Mouse (Mus musculus): ENCODE results near the gene Plekha7. TPM values are rescaled to one million over a fixed set of nuclear protein-coding genes. Genes with fewer than 3 reads are reported as not detected.

Plekha7 gene
- 18.7 and 24.3 TPM in 2 replicates for polyA plus RNA-seq (2015; fragmentation: Nextera tagmentation; extraction: Ambion mirVana)

DNA sequence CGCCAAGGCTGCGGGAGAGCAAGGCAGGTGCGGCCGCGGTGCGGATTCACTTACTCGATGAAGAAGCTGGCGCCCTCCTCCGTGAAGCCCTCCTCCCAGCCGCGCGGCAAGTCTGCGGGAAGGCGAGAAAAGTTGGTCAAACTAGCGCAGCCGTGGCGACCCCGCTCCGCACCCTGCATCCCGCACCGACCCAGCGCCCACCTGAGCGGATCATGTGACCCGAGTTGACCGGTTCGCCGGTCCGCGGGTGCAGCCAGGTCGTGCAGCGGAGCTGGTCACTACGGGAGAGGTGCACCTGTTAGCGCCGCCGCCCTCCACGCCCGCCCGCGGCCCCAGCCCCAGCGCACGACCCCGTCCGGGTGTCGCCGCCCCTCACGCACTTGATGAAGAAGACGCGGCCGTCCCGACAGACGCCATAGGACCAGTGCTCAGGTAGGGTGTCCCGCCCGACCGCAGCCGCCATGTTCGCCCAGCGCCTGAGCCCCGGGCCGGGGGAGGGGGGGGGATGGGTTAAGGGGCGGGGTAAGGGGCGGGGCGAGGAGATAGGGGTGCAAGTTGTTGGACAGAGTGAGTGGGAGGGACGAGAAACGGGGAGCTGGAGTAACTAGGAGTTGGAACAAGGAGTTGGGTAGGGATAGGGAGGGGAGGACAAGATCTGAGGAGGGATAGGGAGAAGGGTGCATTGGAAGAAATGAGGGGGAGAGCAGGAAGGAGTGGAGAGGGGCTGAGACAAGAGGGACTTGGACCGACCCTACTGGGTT is at the start of gene Plekha7:
Gene Plekha7 (minus strand): TSS at position 506 of the 761 bp plus-strand sequence.
- H3K27ac ChIP-seq (ENCODE audit: low read length), result peak within 1 kb of the TSS; percentile 91
- H3K9me3 ChIP-seq (ENCODE audit: control insufficient read depth, low read length), result no peaks in the 10 kb centered on the region
- ATAC-seq, result peak; percentile 89
- H3K4me1 ChIP-seq (ENCODE audit: control insufficient read depth, insufficient read depth, low read length), result peaks cover 5% of the 10 kb centered on the region; the same call in 1 of the 2 replicates
- WGBS, result under 1% methylated on average over 64 of the region's 65 CpGs
- H3K36me3 ChIP-seq (ENCODE audit: control insufficient read depth, insufficient read depth, low read length), result no peaks in the 10 kb centered on the region
- H3K4me3 ChIP-seq (ENCODE audit: low read length), result peak within 1 kb of the TSS; percentile 80
- H3K4me2 ChIP-seq (ENCODE audit: low read depth, low read length), result peak within 1 kb of the TSS; percentile 94
- H3K27me3 ChIP-seq (replicated peaks; ENCODE audit: control insufficient read depth, insufficient read depth, low read length), result 0 out of 2 replicates have a peak, but pooled peaks cover 6% of the 10 kb centered on the region
- H3K9ac ChIP-seq (ENCODE audit: low read depth, low read length), result peak within 1 kb of the TSS; percentile 73

DNA sequence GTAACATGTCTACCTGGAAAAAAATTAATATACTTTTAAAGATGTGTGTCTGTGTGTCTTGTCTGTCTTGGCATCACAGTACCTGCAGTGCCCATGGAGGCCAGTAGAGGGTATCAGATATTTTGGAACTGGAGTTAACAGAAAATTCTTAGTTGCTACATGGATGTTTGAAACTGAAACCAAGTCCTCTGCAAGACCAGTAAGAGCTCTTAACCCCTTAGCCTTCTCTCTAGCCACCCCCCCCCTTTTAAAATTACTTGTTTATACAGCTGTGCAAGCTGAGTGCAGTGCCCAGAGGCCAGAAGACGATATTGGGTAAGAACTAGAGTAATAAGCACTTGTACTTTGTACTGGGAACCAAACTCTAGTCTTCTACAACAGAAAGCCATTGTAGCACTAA is 28.1 kb upstream of the Plekha7 start:
- ATAC-seq, result peak; percentile 68
- peak overlapping the region; percentile 24; the same call in 1 of the 2 replicates for H3K4me2 ChIP-seq (ENCODE audit: low read depth, low read length)
- WGBS, result 24% methylated on average over 1 of the region's 1 CpGs

DNA sequence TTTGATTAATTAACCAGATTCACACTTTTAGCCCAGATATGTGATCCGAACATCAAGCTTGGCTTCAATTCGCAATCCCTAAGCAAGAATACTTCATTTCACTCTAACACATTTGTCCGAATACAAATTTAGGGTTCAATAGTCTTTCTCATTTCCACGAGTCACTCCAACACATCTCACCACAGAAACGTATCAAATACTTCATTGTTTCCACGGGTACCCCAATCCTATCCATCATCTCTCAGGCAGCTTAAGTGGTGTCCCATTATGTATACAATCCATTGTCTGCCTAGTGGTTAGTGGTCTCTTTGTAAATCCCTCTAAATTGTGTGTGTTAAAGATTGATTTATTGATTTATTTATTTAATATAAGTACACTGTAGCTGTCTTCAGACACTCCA is 27.0 kb upstream of the Plekha7 start:
- Histone ChIP-seq H3K9me3 (ENCODE audit: control insufficient read depth, low read length) (no peaks in the 10 kb centered on the region), H3K27ac (ENCODE audit: low read length) (no peak overlapping the region), H3K27me3 (replicated peaks; ENCODE audit: control insufficient read depth, insufficient read depth, low read length) (no peaks in the 10 kb centered on the region), H3K9ac (ENCODE audit: low read depth, low read length) (no peak overlapping the region), H3K4me1 (ENCODE audit: control insufficient read depth, insufficient read depth, low read length) (peaks cover 8% of the 10 kb centered on the region), H3K36me3 (ENCODE audit: control insufficient read depth, insufficient read depth, low read length) (peaks cover 9% of the 10 kb centered on the region), H3K4me3 (ENCODE audit: low read length) (no peak overlapping the region), H3K4me2 (ENCODE audit: low read depth, low read length) (peak overlapping the region; percentile 68; the same call in 1 of the 2 replicates)
- WGBS, result 64% methylated on average over 6 of the region's 6 CpGs
- no peak for ATAC-seq

More for the DNA sequence above, 28.1 kb upstream of the Plekha7 start:
- peaks cover 6% of the 10 kb centered on the region for H3K36me3 ChIP-seq (ENCODE audit: control insufficient read depth, insufficient read depth, low read length)
- H3K4me3 ChIP-seq (ENCODE audit: low read length), result no peak overlapping the region
- no peaks in the 10 kb centered on the region for H3K9me3 ChIP-seq (ENCODE audit: control insufficient read depth, low read length)
- H3K27me3 ChIP-seq (replicated peaks; ENCODE audit: control insufficient read depth, insufficient read depth, low read length), result no peaks in the 10 kb centered on the region
- peaks cover 8% of the 10 kb centered on the region for H3K4me1 ChIP-seq (ENCODE audit: control insufficient read depth, insufficient read depth, low read length)
- no peak overlapping the region; the same call in 1 of the 2 replicates for H3K27ac ChIP-seq (ENCODE audit: low read length)
- H3K9ac ChIP-seq (ENCODE audit: low read depth, low read length), result no peak overlapping the region

DNA sequence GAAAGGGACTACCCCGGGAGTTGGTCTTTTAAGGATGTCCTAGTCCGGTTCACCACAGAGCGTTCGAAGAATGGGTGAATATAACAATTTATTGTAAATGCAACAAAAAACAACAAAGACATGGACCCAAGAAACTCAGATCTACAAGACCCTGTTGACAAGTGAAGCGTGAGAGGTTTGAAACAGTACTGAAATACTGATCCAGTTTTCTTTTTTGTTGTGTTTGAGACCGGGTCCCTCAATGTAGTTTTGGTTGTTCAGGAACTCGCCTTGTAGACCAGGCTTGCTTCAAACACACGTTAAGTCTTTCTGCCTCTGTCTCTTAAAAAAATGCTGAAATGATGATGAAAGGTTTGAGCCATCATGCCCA is 26.5 kb upstream of the Plekha7 start:
- Histone ChIP-seq H3K27me3 (replicated peaks; ENCODE audit: control insufficient read depth, insufficient read depth, low read length) (no peaks in the 10 kb centered on the region), H3K4me2 (ENCODE audit: low read depth, low read length) (peak overlapping the region; percentile 68), H3K36me3 (ENCODE audit: control insufficient read depth, insufficient read depth, low read length) (peaks cover 13% of the 10 kb centered on the region), H3K9ac (ENCODE audit: low read depth, low read length) (peak overlapping the region; percentile 96), H3K9me3 (ENCODE audit: control insufficient read depth, low read length) (no peaks in the 10 kb centered on the region), H3K4me3 (ENCODE audit: low read length) (peak overlapping the region; percentile 76), H3K27ac (ENCODE audit: low read length) (peak overlapping the region; percentile 49), H3K4me1 (ENCODE audit: control insufficient read depth, insufficient read depth, low read length) (peaks cover 8% of the 10 kb centered on the region)
- WGBS, result 17% methylated on average over 8 of the region's 8 CpGs
- ATAC-seq, result no peak

DNA sequence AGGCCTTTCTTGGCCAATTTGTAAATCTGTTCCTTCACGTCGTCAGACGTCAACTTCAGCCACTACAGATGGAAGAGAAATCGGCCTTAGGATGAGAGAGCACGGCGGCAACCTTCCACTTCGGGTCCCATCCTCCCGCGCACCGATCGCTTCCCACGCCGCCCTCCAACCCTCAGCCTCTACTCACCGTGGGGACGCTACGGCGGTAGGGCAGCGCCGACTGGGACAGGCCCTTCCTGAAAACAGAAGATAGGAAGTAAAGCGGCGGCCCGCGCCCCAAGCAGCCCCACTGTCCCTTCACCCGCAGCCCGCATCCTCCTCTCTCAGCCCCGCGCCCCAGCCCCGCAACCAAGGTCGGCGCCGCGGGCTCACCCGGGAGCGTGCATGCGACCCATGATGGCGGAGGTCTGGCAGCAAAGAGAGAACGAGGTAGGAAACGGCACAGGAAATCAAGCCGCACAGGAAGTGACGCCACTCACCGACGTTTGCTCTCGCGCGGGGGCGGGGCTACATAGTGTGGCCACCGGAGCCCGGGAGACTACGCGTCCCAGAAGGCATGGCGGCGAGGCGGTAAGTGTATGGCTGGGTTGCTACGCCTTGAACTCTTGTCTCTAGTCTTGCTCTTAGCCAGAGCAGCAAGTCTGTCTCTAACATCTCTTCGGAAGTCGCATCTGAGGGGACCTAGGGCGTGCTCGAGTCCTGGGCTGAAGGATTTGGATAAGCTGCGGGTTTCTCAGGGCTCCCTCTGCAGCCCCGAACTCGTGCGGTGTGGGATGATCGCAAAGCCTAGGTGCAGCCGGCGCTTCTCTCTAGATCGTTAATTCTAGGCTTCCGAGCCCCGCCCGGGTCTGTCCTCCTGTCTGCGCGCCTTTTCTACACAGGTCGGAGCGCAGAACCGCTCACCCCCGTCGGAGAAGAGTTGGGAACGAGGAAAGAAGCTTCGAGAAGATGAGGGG is 25.8 kb upstream of the Plekha7 start, which contains the start of gene Rps13:
Gene Rps13 (minus strand): TSS at position 483 of the 956 bp plus-strand sequence.
- whole genome bisulfite sequencing, result under 1% methylated on average over 78 of the region's 78 CpGs
- H3K4me3 ChIP-seq (ENCODE audit: low read length), result peak within 1 kb of the TSS; percentile 76
- H3K27ac ChIP-seq (ENCODE audit: low read length), result peak within 1 kb of the TSS; percentile 84
- peak within 1 kb of the TSS; percentile 68 for H3K4me2 ChIP-seq (ENCODE audit: low read depth, low read length)
- peaks cover 13% of the 10 kb centered on the region for H3K36me3 ChIP-seq (ENCODE audit: control insufficient read depth, insufficient read depth, low read length)
- peak within 1 kb of the TSS; percentile 96 for H3K9ac ChIP-seq (ENCODE audit: low read depth, low read length)
- peak; percentile 98 for ATAC-seq
- H3K4me1 ChIP-seq (ENCODE audit: control insufficient read depth, insufficient read depth, low read length), result peaks cover 8% of the 10 kb centered on the region
- H3K27me3 ChIP-seq (replicated peaks; ENCODE audit: control insufficient read depth, insufficient read depth, low read length), result no peaks in the 10 kb centered on the region
- no peaks in the 10 kb centered on the region for H3K9me3 ChIP-seq (ENCODE audit: control insufficient read depth, low read length)

DNA sequence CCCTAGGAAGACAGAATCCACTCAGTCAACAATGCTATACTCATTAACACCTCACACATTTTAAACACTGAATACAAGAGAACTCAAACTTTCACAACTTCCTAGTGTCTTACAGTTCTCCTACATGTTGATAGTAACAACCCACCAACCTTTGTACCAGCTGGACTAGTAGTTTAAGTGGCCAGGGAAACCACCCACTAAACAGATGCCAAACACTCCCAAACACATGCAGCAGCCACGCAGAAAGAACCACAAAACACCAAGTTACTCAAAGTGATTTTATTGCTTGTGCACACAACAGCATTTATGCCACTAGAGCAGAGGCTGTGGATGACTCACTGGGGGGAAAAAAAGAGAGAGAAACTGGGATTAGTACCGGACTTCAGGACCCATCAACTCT is 23.1 kb upstream of the Plekha7 start:
- no peaks in the 10 kb centered on the region for H3K9me3 ChIP-seq (ENCODE audit: control insufficient read depth, low read length)
- no peak overlapping the region for H3K4me2 ChIP-seq (ENCODE audit: low read depth, low read length)
- H3K4me3 ChIP-seq (ENCODE audit: low read length), result no peak overlapping the region
- no peak for ATAC-seq
- WGBS, result 90% methylated on average over 2 of the region's 2 CpGs
- H3K27ac ChIP-seq (ENCODE audit: low read length), result no peak overlapping the region
- H3K4me1 ChIP-seq (ENCODE audit: control insufficient read depth, insufficient read depth, low read length), result peaks cover 8% of the 10 kb centered on the region
- peaks cover 13% of the 10 kb centered on the region for H3K36me3 ChIP-seq (ENCODE audit: control insufficient read depth, insufficient read depth, low read length)
- H3K9ac ChIP-seq (ENCODE audit: low read depth, low read length), result no peak overlapping the region
- no peaks in the 10 kb centered on the region for H3K27me3 ChIP-seq (replicated peaks; ENCODE audit: control insufficient read depth, insufficient read depth, low read length)

DNA sequence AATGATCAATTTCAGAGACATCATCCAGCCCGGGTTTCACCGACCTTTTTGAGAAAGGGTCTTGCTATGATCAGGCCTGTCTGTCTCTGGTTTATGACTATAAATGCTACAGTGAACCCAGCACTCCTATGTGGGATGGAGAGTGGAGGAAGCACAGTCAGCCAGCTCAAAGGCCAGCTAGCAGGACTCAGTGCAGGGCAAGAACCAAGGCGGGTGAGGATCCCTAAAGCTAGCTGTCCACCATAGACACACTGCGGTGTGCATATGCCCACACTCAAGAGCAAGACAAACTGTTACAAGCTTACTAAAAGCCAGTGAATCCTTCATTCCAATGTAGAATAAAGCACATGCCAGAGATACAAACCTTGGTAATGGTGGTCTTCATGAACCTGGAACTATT is 21.7 kb upstream of the Plekha7 start:
- no peak overlapping the region for H3K27ac ChIP-seq (ENCODE audit: low read length)
- peaks cover 13% of the 10 kb centered on the region for H3K36me3 ChIP-seq (ENCODE audit: control insufficient read depth, insufficient read depth, low read length)
- ATAC-seq, result no peak
- H3K4me2 ChIP-seq (ENCODE audit: low read depth, low read length), result no peak overlapping the region
- no peaks in the 10 kb centered on the region for H3K9me3 ChIP-seq (ENCODE audit: control insufficient read depth, low read length)
- WGBS, result 83% methylated on average over 4 of the region's 4 CpGs
- H3K27me3 ChIP-seq (replicated peaks; ENCODE audit: control insufficient read depth, insufficient read depth, low read length), result no peaks in the 10 kb centered on the region
- H3K4me3 ChIP-seq (ENCODE audit: low read length), result no peak overlapping the region
- no peak overlapping the region for H3K9ac ChIP-seq (ENCODE audit: low read depth, low read length)
- H3K4me1 ChIP-seq (ENCODE audit: control insufficient read depth, insufficient read depth, low read length), result peaks cover 8% of the 10 kb centered on the region

DNA sequence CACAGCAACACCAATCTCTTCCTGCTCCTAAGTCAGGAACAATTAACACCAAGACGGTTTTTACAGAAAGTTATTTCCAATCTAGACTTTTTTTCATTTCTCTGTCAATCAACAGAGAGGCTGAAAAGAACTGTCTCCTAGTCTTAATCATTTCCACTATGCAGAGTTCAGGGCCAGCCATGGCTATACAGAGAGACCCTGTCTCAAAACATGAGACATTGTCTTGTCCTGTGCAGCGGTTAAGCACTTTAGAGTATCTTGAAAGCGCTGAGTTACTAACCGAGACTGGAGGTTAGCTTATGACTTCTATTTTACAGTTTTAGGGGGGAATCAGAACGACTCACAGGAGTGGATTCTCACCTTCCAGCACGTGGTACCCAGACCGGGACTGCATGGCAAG is 20.6 kb upstream of the Plekha7 start:
- H3K4me1 ChIP-seq (ENCODE audit: control insufficient read depth, insufficient read depth, low read length), result peaks cover 8% of the 10 kb centered on the region
- H3K36me3 ChIP-seq (ENCODE audit: control insufficient read depth, insufficient read depth, low read length), result peaks cover 13% of the 10 kb centered on the region
- ATAC-seq, result no peak
- no peaks in the 10 kb centered on the region for H3K9me3 ChIP-seq (ENCODE audit: control insufficient read depth, low read length)
- no peak overlapping the region for H3K9ac ChIP-seq (ENCODE audit: low read depth, low read length)
- H3K4me2 ChIP-seq (ENCODE audit: low read depth, low read length), result no peak overlapping the region
- H3K27ac ChIP-seq (ENCODE audit: low read length), result no peak overlapping the region
- no peaks in the 10 kb centered on the region for H3K27me3 ChIP-seq (replicated peaks; ENCODE audit: control insufficient read depth, insufficient read depth, low read length)
- no peak overlapping the region for H3K4me3 ChIP-seq (ENCODE audit: low read length)
- 64% methylated on average over 7 of the region's 7 CpGs for WGBS

DNA sequence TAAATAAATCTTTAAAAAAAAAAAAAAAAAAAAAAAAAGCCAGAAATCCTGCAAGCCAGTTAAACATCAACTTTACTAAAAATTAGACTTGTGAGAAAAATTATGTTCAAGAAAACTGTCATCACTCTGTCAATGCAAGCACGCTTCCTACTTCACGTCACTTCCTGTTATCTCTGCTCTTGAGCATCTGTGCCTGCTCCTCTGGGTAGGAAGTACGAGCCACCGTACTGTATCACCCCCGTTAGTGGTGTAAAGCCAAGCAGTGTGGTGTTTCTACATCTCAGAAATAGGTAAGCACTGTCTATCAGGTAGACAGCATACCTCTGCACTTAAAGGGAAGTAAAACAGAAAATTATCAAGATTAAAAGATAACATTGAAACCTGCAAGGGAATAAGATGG is 19.7 kb upstream of the Plekha7 start:
- no peak overlapping the region for H3K4me2 ChIP-seq (ENCODE audit: low read depth, low read length)
- H3K9ac ChIP-seq (ENCODE audit: low read depth, low read length), result no peak overlapping the region
- no peaks in the 10 kb centered on the region for H3K9me3 ChIP-seq (ENCODE audit: control insufficient read depth, low read length)
- H3K4me1 ChIP-seq (ENCODE audit: control insufficient read depth, insufficient read depth, low read length), result peaks cover 8% of the 10 kb centered on the region
- H3K27ac ChIP-seq (ENCODE audit: low read length), result no peak overlapping the region
- H3K4me3 ChIP-seq (ENCODE audit: low read length), result no peak overlapping the region
- 84% methylated on average over 5 of the region's 5 CpGs for WGBS
- H3K27me3 ChIP-seq (replicated peaks; ENCODE audit: control insufficient read depth, insufficient read depth, low read length), result no peaks in the 10 kb centered on the region
- ATAC-seq, result no peak
- H3K36me3 ChIP-seq (ENCODE audit: control insufficient read depth, insufficient read depth, low read length), result peaks cover 13% of the 10 kb centered on the region
